Mouse (Mus musculus) lung, postnatal 0 days (tissue): ENCODE data around the gene B4galt1.

Experiments
- CTCF ChIP-seq: IDR thresholded peaks from 2 replicates; pipeline ENCODE4 v1.5.1; 2016; ENCODE audit warnings: antibody characterized with exemption, mild to moderate bottlenecking
- EP300 ChIP-seq: IDR thresholded peaks from 2 replicates; pipeline ENCODE4 v1.6.1; 2016; ENCODE audit warnings: antibody characterized with exemption, mild to moderate bottlenecking, control low read depth

DNA sequence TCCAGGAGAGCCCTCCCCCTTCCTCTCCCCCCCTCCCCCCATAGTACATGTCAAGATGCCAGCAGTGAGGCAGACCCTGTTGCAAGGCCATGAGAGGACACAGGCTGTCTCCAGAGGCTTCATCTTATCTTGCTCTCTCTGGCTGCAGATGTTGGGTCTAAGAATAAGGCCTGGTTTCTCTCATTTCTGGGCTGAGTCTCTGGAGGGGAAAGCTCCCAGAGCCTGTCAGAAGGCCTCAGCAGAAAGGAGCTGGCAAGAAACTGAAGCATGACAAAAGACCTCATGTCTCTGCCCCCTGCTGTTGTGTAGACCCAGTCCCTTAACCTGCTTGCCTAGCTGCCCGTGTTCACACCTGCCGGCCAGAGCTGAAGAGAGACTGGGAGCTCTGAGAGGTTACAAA lies 19.5 kb upstream of the B4galt1 start:
- TF ChIP-seq EP300: no peak
- TF ChIP-seq CTCF: no peak
